Mouse (Mus musculus) limb, embryonic 10.5 days (tissue): ENCODE results near the gene Etaa1. TPM values are rescaled to one million over a fixed set of nuclear protein-coding genes. Genes with fewer than 3 reads are reported as not detected.
"Not testable (repeated sequence)": the region's sequence is repeated elsewhere in the genome, so short reads cannot be mapped to it uniquely, and the experiment has no call there.

Experiments
- DNase-seq: peaks from one replicate; pipeline ENCODE4 v3.0.0-alpha.2; 2017; ENCODE audit warnings: low spot score
- H3K27ac ChIP-seq: fragments of 300-500 bp; sonication (generic); 2 replicates; pipeline ENCODE4 v1.5.1; 2016; ENCODE audit warnings: mild to moderate bottlenecking
- H3K27me3 ChIP-seq: fragments of 300-500 bp; sonication (generic); 2 replicates; pipeline ENCODE4 v1.6.1; 2016; ENCODE audit warnings: low read depth, mild to moderate bottlenecking; ENCODE audit not compliant: poor library complexity, severe bottlenecking
- H3K36me3 ChIP-seq: fragments of 300-500 bp; sonication (generic); 2 replicates; pipeline ENCODE4 v1.6.1; 2016; ENCODE audit warnings: mild to moderate bottlenecking, moderate library complexity
- H3K4me1 ChIP-seq: fragments of 300-500 bp; sonication (generic); 2 replicates; pipeline ENCODE4 v1.6.1; 2016
- H3K4me3 ChIP-seq: fragments of 300-500 bp; sonication (generic); 2 replicates; pipeline ENCODE4 v1.5.1; 2016; ENCODE audit warnings: mild to moderate bottlenecking, moderate library complexity
- H3K9me3 ChIP-seq: fragments of 300-500 bp; sonication (generic); replicated peaks from 2 replicates; pipeline ENCODE4 v1.6.1; 2016; ENCODE audit warnings: mild to moderate bottlenecking
- WGBS: fragments of 180-500 bp; shearing (Covaris S2); methylation state at CpG from one replicate; pipeline ENCODE4 v1.1.7; 2016; 5-methylcytosine and 5-hydroxymethylcytosine counted together
- polyA plus RNA-seq: library from polyadenylated mRNA; unstranded; fragments of >200 nt; fragmentation: Nextera tagmentation; extraction: Ambion mirVana; gene quantifications from 2 replicates; pipeline ENCODE4 v1.2.1, GENCODE M21; 2016

The Etaa1 gene
- polyA plus RNA-seq, 1 experiment from 2014 or later = 15.1 TPM

DNA sequence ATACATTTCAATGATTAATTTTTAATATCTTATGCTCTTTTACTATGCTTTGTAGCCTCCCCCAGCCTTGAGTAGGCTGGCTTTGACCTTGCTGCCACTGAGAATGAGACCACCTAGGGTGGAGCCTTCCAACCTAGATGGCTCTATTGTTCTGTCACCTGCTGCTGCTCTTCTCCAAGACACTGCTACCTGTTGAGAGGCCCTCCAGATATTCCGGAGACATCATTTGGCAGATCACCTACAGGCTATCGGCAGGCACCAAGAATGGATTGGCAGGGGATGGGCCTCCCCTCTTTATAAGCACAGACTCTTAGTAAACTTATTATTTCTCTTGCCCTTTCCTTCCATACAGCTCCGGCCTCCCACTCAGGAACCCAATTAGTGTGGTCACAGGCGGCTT, 52.7 kb downstream of the Etaa1 start:
- H3K36me3 ChIP-seq, DNase-seq, H3K4me1 ChIP-seq, H3K27ac ChIP-seq, H3K4me3 ChIP-seq, H3K27me3 ChIP-seq, H3K9me3 ChIP-seq: not testable (repeated sequence)
- 92% methylated on average over 4 of the region's 4 CpGs for WGBS
